Mouse (Mus musculus): ENCODE measurements around the gene Mboat7. TPM values are rescaled to one million over a fixed set of nuclear protein-coding genes. Genes with fewer than 3 reads are reported as not detected.
A peak's percentile ranks its signal among the peaks of the same experiment; 100 is the strongest.

Mboat7 gene
- total and polyA plus RNA-seq, 2 experiments from 2014 or later = 107 to 165 TPM

GRCm38 (mm10) chr7:3658578-3658977 lies 34.7 kb downstream of the Mboat7 start:
- Histone ChIP-seq H3K4me3 (ENCODE audit: low read depth, low read length) (no peak overlapping the region), H3K4me2 (ENCODE audit: low read depth) (no peak overlapping the region), H3K9me3 (ENCODE audit: low read length) (no peaks in the 10 kb centered on the region), H3K4me1 (ENCODE audit: insufficient read depth) (no peaks in the 10 kb centered on the region), H3K27ac (ENCODE audit: low read depth, low read length) (no peak overlapping the region), H3K27me3 (ENCODE audit: insufficient read depth, low read length) (no peaks in the 10 kb centered on the region), H3K36me3 (ENCODE audit: insufficient read depth) (peaks cover 93% of the 10 kb centered on the region), H3K9ac (no peak overlapping the region)
- no peak for TF ChIP-seq CTCF (IDR thresholded peaks at IDR 0.05; ENCODE audit: low read depth)
- DNase-seq (no peak), ATAC-seq (no peak)
- whole genome bisulfite sequencing = 94% methylated on average over 14 of the region's 14 CpGs

- no peak for TF ChIP-seq CTCF (IDR thresholded peaks at IDR 0.05; ENCODE audit: low read depth)
- no peaks in the 10 kb centered on the region for H3K4me1 ChIP-seq (ENCODE audit: insufficient read depth)
- WGBS = 87% methylated on average over 4 of the region's 4 CpGs
- H3K27ac ChIP-seq (ENCODE audit: low read depth, low read length) = no peak overlapping the region
- H3K9ac ChIP-seq = no peak overlapping the region
- H3K4me2 ChIP-seq (ENCODE audit: low read depth) = no peak overlapping the region
- no peak overlapping the region for H3K4me3 ChIP-seq (ENCODE audit: low read depth, low read length)
- no peaks in the 10 kb centered on the region for H3K9me3 ChIP-seq (ENCODE audit: low read length)
- ATAC-seq = no peak
- no peak for DNase-seq
- peaks cover 97% of the 10 kb centered on the region for H3K36me3 ChIP-seq (ENCODE audit: insufficient read depth)
- no peaks in the 10 kb centered on the region for H3K27me3 ChIP-seq (ENCODE audit: insufficient read depth, low read length)
These were observed 36.4 kb downstream of the Mboat7 start for GRCm38 (mm10) chr7:3656966-3657365.

DNA sequence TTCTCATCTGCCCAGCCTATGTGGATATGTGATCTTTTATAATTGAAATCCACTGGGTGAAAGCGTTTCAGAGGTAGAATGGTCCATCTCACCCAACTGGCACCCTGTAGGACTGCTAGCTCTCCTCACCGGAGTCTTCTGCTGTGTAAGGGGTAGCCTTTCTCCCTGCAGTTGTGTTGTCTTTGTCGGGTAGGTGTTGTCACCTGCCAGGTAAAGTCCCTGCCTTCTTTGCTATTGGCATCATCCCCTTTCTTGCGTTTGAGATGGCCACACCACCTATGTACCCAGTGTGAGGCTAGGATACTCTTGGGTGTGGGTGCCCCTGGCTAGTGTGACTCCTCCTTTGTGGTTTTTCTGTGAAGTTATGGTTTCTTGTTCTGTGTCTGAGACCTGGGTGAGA lies 46.7 kb downstream of the Mboat7 start:
- Histone ChIP-seq H3K9me3 (ENCODE audit: low read length) (no peaks in the 10 kb centered on the region), H3K4me2 (ENCODE audit: low read depth) (peak overlapping the region; percentile 74), H3K9ac (peak overlapping the region; percentile 94), H3K27ac (ENCODE audit: low read depth, low read length) (no peak overlapping the region), H3K4me3 (ENCODE audit: low read depth, low read length) (peak overlapping the region; percentile 92), H3K27me3 (ENCODE audit: insufficient read depth, low read length) (no peaks in the 10 kb centered on the region), H3K36me3 (ENCODE audit: insufficient read depth) (peaks cover 11% of the 10 kb centered on the region; the same call in 1 of the 2 replicates), H3K4me1 (ENCODE audit: insufficient read depth) (peaks cover 21% of the 10 kb centered on the region)
- DNase-seq (no peak), ATAC-seq (no peak)
- 71% methylated on average over 4 of the region's 4 CpGs for WGBS
- no peak for TF ChIP-seq CTCF (IDR thresholded peaks at IDR 0.05; ENCODE audit: low read depth)

DNA sequence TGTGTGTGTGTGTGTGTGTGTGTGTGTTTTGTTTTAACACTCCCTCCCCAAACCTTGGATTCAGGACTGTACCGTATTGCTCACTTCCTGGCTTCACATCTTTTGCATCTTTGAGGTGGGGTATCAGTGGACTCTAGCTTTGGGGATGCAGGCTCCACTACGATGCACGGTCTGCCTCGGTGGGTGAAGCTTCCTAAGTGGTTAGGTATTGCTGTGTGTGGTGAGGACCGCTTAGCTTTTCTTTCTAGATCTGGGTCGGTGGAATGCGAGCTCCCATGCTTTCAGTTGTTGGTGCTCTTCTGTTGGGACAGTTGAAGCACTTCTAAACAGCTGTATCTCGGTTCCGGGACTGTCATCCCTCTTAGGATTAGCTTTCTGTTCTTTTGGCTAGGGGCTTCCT lies 47.1 kb downstream of the Mboat7 start:
- no peak for TF ChIP-seq CTCF (IDR thresholded peaks at IDR 0.05; ENCODE audit: low read depth)
- H3K4me2 ChIP-seq (ENCODE audit: low read depth) = peak overlapping the region; percentile 74
- peak overlapping the region; percentile 94 for H3K9ac ChIP-seq
- no peaks in the 10 kb centered on the region for H3K27me3 ChIP-seq (ENCODE audit: insufficient read depth, low read length)
- no peaks in the 10 kb centered on the region for H3K9me3 ChIP-seq (ENCODE audit: low read length)
- 17% methylated on average over 9 of the region's 9 CpGs for WGBS
- ATAC-seq (no peak), DNase-seq (peak; percentile 2)
- H3K4me1 ChIP-seq (ENCODE audit: insufficient read depth) = peaks cover 21% of the 10 kb centered on the region
- peaks cover 8% of the 10 kb centered on the region for H3K36me3 ChIP-seq (ENCODE audit: insufficient read depth)
- no peak overlapping the region for H3K27ac ChIP-seq (ENCODE audit: low read depth, low read length)
- H3K4me3 ChIP-seq (ENCODE audit: low read depth, low read length) = peak overlapping the region; percentile 92

- Histone ChIP-seq H3K4me3 (ENCODE audit: low read depth, low read length) (peak overlapping the region; percentile 92), H3K9ac (peak overlapping the region; percentile 94), H3K27ac (ENCODE audit: low read depth, low read length) (peak overlapping the region; percentile 97), H3K27me3 (ENCODE audit: insufficient read depth, low read length) (no peaks in the 10 kb centered on the region), H3K4me1 (ENCODE audit: insufficient read depth) (peaks cover 21% of the 10 kb centered on the region), H3K4me2 (ENCODE audit: low read depth) (peak overlapping the region; percentile 74), H3K36me3 (ENCODE audit: insufficient read depth) (peaks cover 8% of the 10 kb centered on the region), H3K9me3 (ENCODE audit: low read length) (no peaks in the 10 kb centered on the region)
- ATAC-seq (no peak), DNase-seq (no peak)
- WGBS = under 1% methylated on average over 53 of the region's 58 CpGs
- no peak for TF ChIP-seq CTCF (IDR thresholded peaks at IDR 0.05; ENCODE audit: low read depth)
These were observed 47.8 kb downstream of the Mboat7 start for GRCm38 (mm10) chr7:3645488-3646025.

DNA sequence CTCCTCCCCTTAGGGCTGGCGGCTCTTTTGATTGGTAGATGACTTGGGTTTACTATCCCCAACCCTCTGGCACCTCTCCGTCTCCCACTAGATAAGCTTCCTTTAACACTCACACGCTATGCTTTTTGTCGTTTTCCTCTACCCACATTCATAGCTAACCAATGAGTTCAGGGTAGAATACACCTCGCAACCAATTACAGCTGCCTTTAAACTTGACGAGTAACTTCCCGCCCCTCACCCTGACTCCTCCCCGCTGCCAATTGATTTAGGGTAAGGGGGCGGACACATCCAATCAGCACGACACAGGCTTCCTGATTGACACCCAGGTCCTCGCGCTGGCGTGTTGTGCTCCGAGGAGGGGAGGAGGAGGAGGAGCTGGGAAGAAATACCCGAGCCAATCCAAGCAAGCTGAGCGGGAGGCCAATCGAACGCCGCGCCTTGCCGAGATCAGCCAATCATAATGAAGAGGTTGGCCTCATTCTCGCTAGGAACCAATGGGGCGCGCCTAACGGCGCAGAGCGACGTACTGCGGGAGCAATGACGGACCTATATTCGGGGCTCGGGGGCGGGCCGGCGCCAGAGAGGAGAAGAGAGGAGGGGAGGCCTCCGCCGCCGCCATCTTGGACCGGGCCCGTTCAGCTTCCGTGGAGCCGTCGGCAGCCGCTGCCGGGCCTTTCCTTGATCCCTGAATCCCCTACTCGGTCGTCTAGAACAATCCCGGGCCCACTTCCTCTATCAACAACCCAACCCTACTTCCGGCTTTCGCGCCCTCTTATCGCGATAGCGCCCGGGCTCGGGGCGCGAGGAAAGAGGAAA lies 48.4 kb downstream of the Mboat7 start, which contains the start of gene Cnot3:
Gene Cnot3 (plus strand): TSS at position 597 of the 816 bp plus-strand sequence.
- WGBS = 2% methylated on average over 57 of the region's 58 CpGs
- Histone ChIP-seq H3K4me3 (ENCODE audit: low read depth, low read length) (peak within 1 kb of the TSS; percentile 92), H3K27me3 (ENCODE audit: insufficient read depth, low read length) (no peaks in the 10 kb centered on the region), H3K4me1 (ENCODE audit: insufficient read depth) (peaks cover 21% of the 10 kb centered on the region), H3K4me2 (ENCODE audit: low read depth) (peak within 1 kb of the TSS; percentile 74), H3K9ac (peak within 1 kb of the TSS; percentile 94), H3K9me3 (ENCODE audit: low read length) (no peaks in the 10 kb centered on the region), H3K36me3 (ENCODE audit: insufficient read depth) (peaks cover 13% of the 10 kb centered on the region), H3K27ac (ENCODE audit: low read depth, low read length) (peak within 1 kb of the TSS; percentile 97)
- ATAC-seq (peak; percentile 96), DNase-seq (peak; percentile 100)
- no peak for TF ChIP-seq CTCF (IDR thresholded peaks at IDR 0.05; ENCODE audit: low read depth)

DNA sequence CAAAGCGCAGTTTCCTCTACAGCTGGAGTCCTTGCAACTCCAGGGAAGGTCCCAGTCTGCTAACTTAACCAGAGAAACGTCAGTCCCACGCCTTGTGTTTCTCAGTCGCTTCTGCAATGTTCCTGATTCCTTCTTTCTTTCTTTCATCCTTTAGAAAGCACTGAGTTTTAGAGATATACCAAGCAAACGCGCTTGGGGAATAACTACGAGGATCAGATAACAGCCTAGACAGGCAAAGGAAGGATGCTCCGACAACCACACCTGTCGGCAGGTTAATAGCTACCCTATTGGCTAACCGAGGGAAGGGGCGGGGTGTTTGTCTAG lies 49.0 kb downstream of the Mboat7 start:
- Histone ChIP-seq H3K27ac (ENCODE audit: low read depth, low read length) (0 out of 2 replicates have a peak overlapping the region, but pooled peaks have one; percentile 23), H3K9ac (peak overlapping the region; percentile 36; the same call in 1 of the 2 replicates), H3K36me3 (ENCODE audit: insufficient read depth) (peaks cover 19% of the 10 kb centered on the region), H3K4me2 (ENCODE audit: low read depth) (peak overlapping the region; percentile 53), H3K27me3 (ENCODE audit: insufficient read depth, low read length) (no peaks in the 10 kb centered on the region), H3K4me3 (ENCODE audit: low read depth, low read length) (peak overlapping the region; percentile 92), H3K9me3 (ENCODE audit: low read length) (no peaks in the 10 kb centered on the region), H3K4me1 (ENCODE audit: insufficient read depth) (peaks cover 21% of the 10 kb centered on the region)
- no peak for ATAC-seq
- TF ChIP-seq CTCF (IDR thresholded peaks at IDR 0.05; ENCODE audit: low read depth) = no peak
- WGBS = under 1% methylated on average over 11 of the region's 11 CpGs
- DNase-seq = no peak
